Mouse (Mus musculus) C2C12 (cell line): Measurements from ENCODE around the gene Slc12a1.

ENCODE experiments used
- CTCF ChIP-seq: IDR thresholded peaks from one replicate; pipeline ENCODE4 v1.5.1; 2011; ENCODE audit not compliant: control insufficient read depth, insufficient read depth, insufficient read length
- MAX ChIP-seq: IDR thresholded peaks from one replicate; pipeline ENCODE4 v1.6.1; 2011; ENCODE audit warnings: mild to moderate bottlenecking, control low read depth

GRCm38 (mm10) chr2:125245545-125246285, 93.4 kb downstream of the Slc12a1 start:
- TF ChIP-seq CTCF: no peak
- TF ChIP-seq MAX: no peak
